Mouse (Mus musculus): ENCODE results near the gene Taar1. TPM values are rescaled to one million over a fixed set of nuclear protein-coding genes. Genes with fewer than 3 reads are reported as not detected.
A peak's percentile ranks its signal among the peaks of the same experiment; 100 is the strongest.

Taar1 gene
- polyA plus RNA-seq, 1 experiment from 2014 or later, result not detected

- Histone ChIP-seq H3K4me2 (ENCODE audit: low read length) (no peak overlapping the region), H3K4me3 (replicated peaks; ENCODE audit: low read length) (no peak overlapping the region), H3K27me3 (replicated peaks; ENCODE audit: control insufficient read depth, insufficient read depth, low read length) (no peaks in the 10 kb centered on the region), H3K9ac (replicated peaks; ENCODE audit: low read depth, low read length) (no peak overlapping the region), H3K36me3 (ENCODE audit: control insufficient read depth, insufficient read depth) (no peaks in the 10 kb centered on the region), H3K9me3 (ENCODE audit: control insufficient read depth, low read length) (no peaks in the 10 kb centered on the region), H3K27ac (ENCODE audit: low read length) (no peak overlapping the region), H3K4me1 (replicated peaks; ENCODE audit: control insufficient read depth, insufficient read depth, low read length) (no peaks in the 10 kb centered on the region)
- no peak for ATAC-seq
- 83% methylated on average over 3 of the region's 3 CpGs for WGBS
These were observed 2.3 kb downstream of the Taar1 start for GRCm38 (mm10) chr10:23922468-23922867.

DNA sequence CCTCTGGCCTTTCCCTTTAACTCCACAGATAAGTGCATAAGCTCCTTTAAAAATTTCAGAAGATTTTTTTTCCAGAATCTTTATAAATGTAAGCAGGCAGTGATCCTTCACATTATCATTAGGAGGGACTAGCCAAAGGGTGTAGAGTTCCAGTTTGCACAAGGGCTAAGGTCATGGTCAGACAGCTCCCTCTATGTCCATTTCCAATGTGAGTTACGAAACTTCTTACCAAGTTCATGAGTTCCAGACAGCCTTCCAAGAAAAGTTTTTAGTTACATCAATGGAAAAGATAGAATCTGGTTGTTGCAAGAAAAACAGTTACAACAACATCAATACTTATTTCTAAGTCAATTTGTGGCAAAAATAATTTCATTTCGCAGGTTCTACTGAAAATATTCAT, 3.8 kb downstream of the Taar1 start:
- Histone ChIP-seq H3K9me3 (ENCODE audit: control insufficient read depth, low read length) (no peaks in the 10 kb centered on the region), H3K4me2 (ENCODE audit: low read length) (no peak overlapping the region), H3K27ac (ENCODE audit: low read length) (no peak overlapping the region), H3K36me3 (ENCODE audit: control insufficient read depth, insufficient read depth) (no peaks in the 10 kb centered on the region), H3K4me3 (replicated peaks; ENCODE audit: low read length) (no peak overlapping the region), H3K27me3 (replicated peaks; ENCODE audit: control insufficient read depth, insufficient read depth, low read length) (no peaks in the 10 kb centered on the region), H3K9ac (replicated peaks; ENCODE audit: low read depth, low read length) (no peak overlapping the region), H3K4me1 (replicated peaks; ENCODE audit: control insufficient read depth, insufficient read depth, low read length) (no peaks in the 10 kb centered on the region)
- WGBS, result 85% methylated on average over 2 of the region's 2 CpGs
- ATAC-seq, result no peak

DNA sequence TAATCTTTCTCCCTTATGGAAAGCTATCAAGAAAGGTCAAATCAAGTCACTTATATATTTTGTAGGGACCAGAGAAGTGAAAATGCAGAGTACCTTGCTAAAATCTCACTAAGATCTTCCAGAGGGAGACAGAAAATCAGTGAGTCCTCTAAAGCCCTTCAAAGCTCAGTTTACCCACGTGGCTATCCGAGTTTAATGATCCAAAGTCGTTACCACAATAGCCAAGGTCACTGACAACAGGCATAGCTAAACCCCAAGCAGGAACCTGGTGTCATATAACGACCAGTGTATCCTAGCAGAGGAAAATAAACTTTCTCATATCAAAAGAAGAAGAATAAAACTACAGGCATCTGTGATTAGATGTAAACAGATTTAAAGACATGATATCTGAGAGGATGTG, 17.5 kb downstream of the Taar1 start:
- Histone ChIP-seq H3K4me3 (replicated peaks; ENCODE audit: low read length) (no peak overlapping the region), H3K9ac (replicated peaks; ENCODE audit: low read depth, low read length) (no peak overlapping the region), H3K4me1 (replicated peaks; ENCODE audit: control insufficient read depth, insufficient read depth, low read length) (no peaks in the 10 kb centered on the region), H3K27ac (ENCODE audit: low read length) (no peak overlapping the region), H3K9me3 (ENCODE audit: control insufficient read depth, low read length) (no peaks in the 10 kb centered on the region), H3K36me3 (ENCODE audit: control insufficient read depth, insufficient read depth) (no peaks in the 10 kb centered on the region), H3K27me3 (replicated peaks; ENCODE audit: control insufficient read depth, insufficient read depth, low read length) (no peaks in the 10 kb centered on the region), H3K4me2 (ENCODE audit: low read length) (no peak overlapping the region)
- 37% methylated on average over 4 of the region's 4 CpGs for WGBS
- ATAC-seq, result no peak

DNA sequence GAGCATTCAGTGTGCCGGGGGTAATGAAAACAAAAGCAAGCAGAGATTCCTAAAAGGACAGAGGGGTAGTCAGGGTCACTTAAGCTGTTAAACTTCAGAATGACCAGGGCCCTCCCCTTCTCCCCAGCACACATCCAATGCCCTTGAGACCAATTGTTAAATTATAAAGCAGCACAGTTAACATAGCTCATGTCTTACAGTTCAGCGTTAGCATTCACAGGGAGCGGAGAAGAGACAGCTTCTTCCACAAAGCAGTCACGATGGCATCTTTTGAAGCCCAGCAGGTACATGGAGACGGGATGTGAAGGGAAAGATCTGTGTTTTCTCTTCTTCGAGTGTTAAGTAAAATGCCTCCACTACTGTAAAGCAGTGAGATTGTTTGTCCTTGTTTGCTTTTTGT, 18.2 kb downstream of the Taar1 start, which contains the start of gene Taar2:
TSS of gene Taar2 (plus strand) at position 261 of the 400 bp plus-strand sequence.
- no peaks in the 10 kb centered on the region for H3K4me1 ChIP-seq (replicated peaks; ENCODE audit: control insufficient read depth, insufficient read depth, low read length)
- no peak within 1 kb of the TSS for H3K4me3 ChIP-seq (replicated peaks; ENCODE audit: low read length)
- no peaks in the 10 kb centered on the region for H3K27me3 ChIP-seq (replicated peaks; ENCODE audit: control insufficient read depth, insufficient read depth, low read length)
- no peaks in the 10 kb centered on the region for H3K36me3 ChIP-seq (ENCODE audit: control insufficient read depth, insufficient read depth)
- ATAC-seq, result no peak
- H3K4me2 ChIP-seq (ENCODE audit: low read length), result no peak within 1 kb of the TSS
- H3K9me3 ChIP-seq (ENCODE audit: control insufficient read depth, low read length), result no peaks in the 10 kb centered on the region
- H3K27ac ChIP-seq (ENCODE audit: low read length), result no peak within 1 kb of the TSS
- H3K9ac ChIP-seq (replicated peaks; ENCODE audit: low read depth, low read length), result no peak within 1 kb of the TSS
- WGBS, result 42% methylated on average over 6 of the region's 6 CpGs

DNA sequence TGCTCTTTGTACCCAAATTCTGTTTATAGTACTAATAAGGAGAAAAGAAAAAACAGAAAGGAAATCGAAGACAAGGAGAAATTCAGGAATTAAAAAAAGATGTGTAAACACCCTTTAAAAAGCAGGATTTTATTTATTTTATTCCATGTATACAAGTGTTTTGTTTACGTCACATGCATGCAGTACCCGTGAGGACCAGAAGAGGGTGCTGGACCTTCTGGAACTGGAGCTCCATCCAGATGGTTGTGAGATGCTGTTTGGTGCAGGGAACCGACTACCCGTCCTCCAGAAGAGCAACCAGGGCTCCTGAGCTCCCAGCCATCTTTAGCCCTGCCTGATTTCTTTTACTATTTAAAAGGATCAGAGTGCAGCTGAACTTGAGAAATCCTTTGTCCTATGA, 22.3 kb downstream of the Taar1 start:
- Histone ChIP-seq H3K9ac (replicated peaks; ENCODE audit: low read depth, low read length) (no peak overlapping the region), H3K4me2 (ENCODE audit: low read length) (no peak overlapping the region), H3K27ac (ENCODE audit: low read length) (no peak overlapping the region), H3K27me3 (replicated peaks; ENCODE audit: control insufficient read depth, insufficient read depth, low read length) (no peaks in the 10 kb centered on the region), H3K36me3 (ENCODE audit: control insufficient read depth, insufficient read depth) (no peaks in the 10 kb centered on the region), H3K4me3 (replicated peaks; ENCODE audit: low read length) (no peak overlapping the region), H3K4me1 (replicated peaks; ENCODE audit: control insufficient read depth, insufficient read depth, low read length) (no peaks in the 10 kb centered on the region), H3K9me3 (ENCODE audit: control insufficient read depth, low read length) (no peaks in the 10 kb centered on the region)
- WGBS, result 76% methylated on average over 5 of the region's 5 CpGs
- no peak for ATAC-seq

DNA sequence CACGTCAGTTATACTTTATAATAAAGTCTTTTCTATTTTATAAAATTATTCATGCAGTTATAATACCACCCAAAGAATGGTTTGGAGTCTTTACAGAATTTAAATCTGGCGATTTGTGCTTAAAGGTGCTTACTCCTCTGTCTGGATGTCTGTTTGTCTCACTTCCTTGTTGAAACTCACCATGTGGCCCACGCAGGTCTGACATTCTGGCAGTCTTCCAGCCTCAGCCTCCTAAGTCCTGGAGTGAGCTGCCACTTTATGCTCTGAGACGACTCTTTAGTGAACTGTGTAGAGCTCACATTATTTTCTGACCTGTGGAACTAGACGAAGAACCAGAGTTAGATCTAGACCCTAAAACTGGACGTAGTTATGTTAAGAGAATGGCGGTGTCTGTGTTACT, 27.9 kb downstream of the Taar1 start:
- Histone ChIP-seq H3K27me3 (replicated peaks; ENCODE audit: control insufficient read depth, insufficient read depth, low read length) (no peaks in the 10 kb centered on the region), H3K4me1 (replicated peaks; ENCODE audit: control insufficient read depth, insufficient read depth, low read length) (no peaks in the 10 kb centered on the region), H3K4me3 (replicated peaks; ENCODE audit: low read length) (no peak overlapping the region), H3K9ac (replicated peaks; ENCODE audit: low read depth, low read length) (no peak overlapping the region), H3K9me3 (ENCODE audit: control insufficient read depth, low read length) (no peaks in the 10 kb centered on the region), H3K36me3 (ENCODE audit: control insufficient read depth, insufficient read depth) (no peaks in the 10 kb centered on the region), H3K27ac (ENCODE audit: low read length) (no peak overlapping the region), H3K4me2 (ENCODE audit: low read length) (no peak overlapping the region)
- ATAC-seq, result no peak
- 51% methylated on average over 7 of the region's 7 CpGs for WGBS

GRCm38 (mm10) chr10:23949508-23950005, 29.4 kb downstream of the Taar1 start, which contains the start of gene Taar3:
Gene Taar3, plus strand, starts transcription at chr10:23949558.
- Histone ChIP-seq H3K27me3 (replicated peaks; ENCODE audit: control insufficient read depth, insufficient read depth, low read length) (no peaks in the 10 kb centered on the region), H3K4me2 (ENCODE audit: low read length) (no peak within 1 kb of the TSS), H3K9ac (replicated peaks; ENCODE audit: low read depth, low read length) (no peak within 1 kb of the TSS), H3K36me3 (ENCODE audit: control insufficient read depth, insufficient read depth) (no peaks in the 10 kb centered on the region), H3K9me3 (ENCODE audit: control insufficient read depth, low read length) (no peaks in the 10 kb centered on the region), H3K27ac (ENCODE audit: low read length) (no peak within 1 kb of the TSS), H3K4me3 (replicated peaks; ENCODE audit: low read length) (no peak within 1 kb of the TSS), H3K4me1 (replicated peaks; ENCODE audit: control insufficient read depth, insufficient read depth, low read length) (no peaks in the 10 kb centered on the region)
- WGBS, result 87% methylated on average over 16 of the region's 16 CpGs
- ATAC-seq, result 0 out of 2 replicates have a peak, but pooled peaks have one; percentile 20

- 87% methylated on average over 6 of the region's 6 CpGs for WGBS
- Histone ChIP-seq H3K36me3 (ENCODE audit: control insufficient read depth, insufficient read depth) (no peaks in the 10 kb centered on the region), H3K4me1 (replicated peaks; ENCODE audit: control insufficient read depth, insufficient read depth, low read length) (no peaks in the 10 kb centered on the region), H3K27me3 (replicated peaks; ENCODE audit: control insufficient read depth, insufficient read depth, low read length) (no peaks in the 10 kb centered on the region), H3K9ac (replicated peaks; ENCODE audit: low read depth, low read length) (no peak overlapping the region), H3K9me3 (ENCODE audit: control insufficient read depth, low read length) (no peaks in the 10 kb centered on the region), H3K4me3 (replicated peaks; ENCODE audit: low read length) (no peak overlapping the region), H3K27ac (ENCODE audit: low read length) (no peak overlapping the region), H3K4me2 (ENCODE audit: low read length) (no peak overlapping the region)
- no peak for ATAC-seq
These were observed 31.6 kb downstream of the Taar1 start for GRCm38 (mm10) chr10:23951714-23952113.

- WGBS, result 66% methylated on average over 3 of the region's 3 CpGs
- no peaks in the 10 kb centered on the region for H3K4me1 ChIP-seq (replicated peaks; ENCODE audit: control insufficient read depth, insufficient read depth, low read length)
- no peaks in the 10 kb centered on the region for H3K9me3 ChIP-seq (ENCODE audit: control insufficient read depth, low read length)
- H3K9ac ChIP-seq (replicated peaks; ENCODE audit: low read depth, low read length), result no peak overlapping the region
- no peak for ATAC-seq
- H3K27ac ChIP-seq (ENCODE audit: low read length), result no peak overlapping the region
- H3K27me3 ChIP-seq (replicated peaks; ENCODE audit: control insufficient read depth, insufficient read depth, low read length), result no peaks in the 10 kb centered on the region
- no peaks in the 10 kb centered on the region for H3K36me3 ChIP-seq (ENCODE audit: control insufficient read depth, insufficient read depth)
- no peak overlapping the region for H3K4me2 ChIP-seq (ENCODE audit: low read length)
- H3K4me3 ChIP-seq (replicated peaks; ENCODE audit: low read length), result no peak overlapping the region
These were observed 38.9 kb downstream of the Taar1 start for GRCm38 (mm10) chr10:23959071-23959470.

DNA sequence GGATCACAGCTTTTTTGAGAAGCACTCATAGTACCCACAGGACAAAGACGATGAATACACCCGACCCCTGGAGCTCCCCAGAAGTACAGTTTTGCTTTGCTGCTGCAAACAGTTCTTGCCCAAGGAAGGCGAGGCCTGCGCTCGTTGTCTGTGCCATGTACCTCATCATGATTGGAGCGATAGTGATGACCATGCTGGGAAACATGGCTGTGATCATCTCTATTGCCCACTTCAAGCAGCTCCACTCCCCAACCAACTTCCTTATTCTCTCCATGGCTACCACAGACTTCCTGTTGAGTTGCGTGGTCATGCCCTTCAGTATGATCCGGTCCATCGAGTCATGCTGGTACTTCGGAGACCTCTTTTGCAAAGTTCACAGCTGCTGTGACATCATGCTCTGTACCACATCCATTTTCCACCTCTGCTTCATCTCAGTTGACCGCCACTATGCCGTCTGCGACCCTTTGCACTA, 40.3 kb downstream of the Taar1 start, which contains the start of gene Taar4:
TSS of gene Taar4 (plus strand) at position 51 of the 472 bp plus-strand sequence.
- Histone ChIP-seq H3K9me3 (ENCODE audit: control insufficient read depth, low read length) (no peaks in the 10 kb centered on the region), H3K4me2 (ENCODE audit: low read length) (no peak within 1 kb of the TSS), H3K27me3 (replicated peaks; ENCODE audit: control insufficient read depth, insufficient read depth, low read length) (no peaks in the 10 kb centered on the region), H3K27ac (ENCODE audit: low read length) (no peak within 1 kb of the TSS), H3K9ac (replicated peaks; ENCODE audit: low read depth, low read length) (no peak within 1 kb of the TSS), H3K4me1 (replicated peaks; ENCODE audit: control insufficient read depth, insufficient read depth, low read length) (no peaks in the 10 kb centered on the region), H3K4me3 (replicated peaks; ENCODE audit: low read length) (no peak within 1 kb of the TSS), H3K36me3 (ENCODE audit: control insufficient read depth, insufficient read depth) (no peaks in the 10 kb centered on the region)
- 98% methylated on average over 13 of the region's 13 CpGs for whole genome bisulfite sequencing
- ATAC-seq, result no peak
